Mouse (Mus musculus) Patski (cell line): ENCODE measurements around the gene Kat2b. TPM values are rescaled to one million over a fixed set of nuclear protein-coding genes. Genes with fewer than 3 reads are reported as not detected.
"Not testable (repeated sequence)": the region's sequence is repeated elsewhere in the genome, so short reads cannot be mapped to it uniquely, and the experiment has no call there.

Experiments used
- ATAC-seq: fragments of 100-300 bp; one replicate; pipeline ENCODE4 v1.8.0; 2021
- CTCF ChIA-PET: fragments of 350-600 bp; sonication (Branson Sonifier 250); formaldehyde crosslinking; loops from one replicate; lab custom pipeline; 2022; ENCODE audit warnings: inconsistent platforms; lab: Charles Lee
- POLR2A ChIA-PET: fragments of 350-600 bp; sonication (Branson Sonifier 250); formaldehyde crosslinking; loops from one replicate; lab custom pipeline; 2022; ENCODE audit warnings: antibody characterized with exemption, inconsistent platforms; lab: Charles Lee
- DNase-seq: peaks from one replicate; pipeline ENCODE4 v3.0.0-alpha.2; 2011; ENCODE audit warnings: low read depth, low spot score
- H3K27me3 ChIP-seq: fragments of 371-371 bp; one replicate; pipeline ENCODE4 v1.5.1; 2021
- CTCF ChIP-seq: fragments of 100-300 bp; IDR thresholded peaks from one replicate; pipeline ENCODE4 v1.5.1; 2021
- in situ Hi-C: fragments of 300-500 bp; cut with MboI; formaldehyde crosslinking; loops from 3 replicates; pipeline ENCODE4 v1.11.1; 2018; ENCODE audit warnings: low pct_unique_long_range_greater_than_20kb, mixed read lengths
- polyA plus RNA-seq: library from polyadenylated mRNA; unstranded; gene quantifications from one replicate; pipeline ENCODE4 v1.2.3, GENCODE M21; 2021

Kat2b gene
- polyA plus RNA-seq, 1 experiment from 2014 or later: 53.3 TPM

DNA sequence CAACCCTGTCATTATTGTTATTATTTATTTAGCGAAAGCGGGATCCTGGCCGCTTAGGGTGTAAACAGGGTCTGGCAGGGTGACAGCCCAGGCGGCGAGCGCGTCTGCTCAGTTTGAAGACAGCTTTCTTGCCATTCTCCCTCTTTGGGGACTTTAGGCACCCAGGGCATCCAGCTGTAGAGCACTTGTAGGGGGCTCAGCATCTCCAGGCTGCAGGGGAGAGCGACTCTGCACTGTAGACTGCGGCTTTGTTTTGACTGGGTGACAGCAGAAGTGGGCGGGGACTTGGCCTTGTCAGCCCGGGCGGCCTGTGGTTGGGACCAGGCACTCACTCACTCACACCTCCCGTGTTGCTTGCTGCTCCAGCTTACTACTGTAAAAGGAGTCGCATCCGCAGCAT, 1.5 kb downstream of the Kat2b start:
- POLR2A ChIA-PET: interaction anchor here (1.2 to 1.6 kb wide), 2 partner anchors 19 to 22 kb away, joined by 3 to 9 read pairs; no protein-coding TSS in a partner anchor
- DNase-seq: no peak

DNA sequence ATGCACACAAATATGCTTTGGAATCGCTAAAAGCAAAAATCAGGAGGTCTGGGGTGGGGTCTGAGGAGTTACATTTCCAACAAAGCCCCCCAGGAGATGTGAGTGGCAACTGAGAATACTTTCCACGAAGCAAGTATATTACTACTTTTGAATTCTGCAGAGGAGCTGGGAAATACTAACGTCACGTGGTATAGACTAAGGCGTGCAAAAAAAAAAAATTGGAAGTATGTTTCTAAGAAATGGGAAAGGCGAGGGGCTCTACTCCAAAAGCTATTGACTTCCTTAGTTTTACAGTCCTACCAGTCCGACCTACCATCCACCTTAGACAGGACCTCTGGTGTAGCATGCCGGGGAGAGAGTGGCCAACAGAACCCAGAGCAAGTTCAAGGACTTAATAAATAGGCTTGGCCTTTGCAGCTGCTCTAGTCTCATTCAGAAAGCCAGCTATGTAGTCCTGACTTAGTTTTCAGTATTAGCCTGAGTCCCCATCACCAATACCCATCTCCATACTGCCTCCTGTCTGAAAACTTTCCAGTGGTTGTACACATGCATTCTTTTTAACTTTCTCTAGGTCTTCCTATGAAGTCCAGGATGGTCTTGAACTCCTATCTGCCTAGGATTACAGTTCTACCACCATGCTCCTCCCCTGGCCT, 2.2 kb downstream of the Kat2b start:
- no peak for ATAC-seq
- ChIA-PET CTCF (interaction anchor here (0.9 to 4.1 kb wide), 8 partner anchors 9 to 77 kb away, joined by 3 to 24 read pairs (median 4); no protein-coding TSS in a partner anchor), POLR2A (interaction anchor here (0.5 to 5.3 kb wide), 3 partner anchors 8 to 18 kb away, joined by 3 to 18 read pairs (median 9); no protein-coding TSS in a partner anchor)
- TF ChIP-seq CTCF: no peak
- in situ Hi-C loops: no loop called here
- H3K27me3 ChIP-seq: no peaks in the 10 kb centered on the region
- DNase-seq: no peak

More for the DNA sequence above, 1.5 kb downstream of the Kat2b start:
- no peak for TF ChIP-seq CTCF
- peak; percentile 83 for ATAC-seq
- CTCF ChIA-PET: interaction anchor here (0.9 to 4.1 kb wide), 4 partner anchors 10 to 78 kb away, joined by 3 to 24 read pairs (median 5); no protein-coding TSS in a partner anchor
- in situ Hi-C loops: no loop called here
- H3K27me3 ChIP-seq: no peaks in the 10 kb centered on the region

DNA sequence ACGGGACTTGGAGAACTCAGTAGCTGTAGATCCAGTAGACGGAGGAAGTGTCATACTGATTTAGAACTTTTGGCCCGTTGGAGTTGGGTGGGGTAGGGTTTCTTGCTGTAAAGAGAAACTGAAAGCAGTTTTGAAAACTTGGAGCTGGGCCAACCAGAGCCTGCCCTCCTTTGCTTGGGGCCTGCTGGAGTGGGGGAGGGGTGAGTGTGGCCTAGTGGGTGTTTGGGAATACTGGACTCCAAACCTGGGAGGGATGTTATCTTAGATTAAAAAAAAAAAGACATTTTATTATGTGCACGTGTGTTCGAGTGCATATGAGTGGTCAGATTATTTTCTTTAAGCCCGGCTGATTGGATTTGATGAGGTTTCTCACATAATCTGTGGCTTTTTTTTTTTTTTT, 3.2 kb downstream of the Kat2b start:
- no peak for TF ChIP-seq CTCF
- ATAC-seq: no peak
- H3K27me3 ChIP-seq: no peaks in the 10 kb centered on the region
- no peak for DNase-seq
- in situ Hi-C loops: loop anchor here (5.0 to 10.0 kb wide), 2 partner anchors 67 to 595 kb away; no protein-coding TSS in a partner anchor
- ChIA-PET CTCF (interaction anchor here (0.8 to 4.1 kb wide), 10 partner anchors 8 to 596 kb away, joined by 3 to 24 read pairs (median 4); no protein-coding TSS in a partner anchor), POLR2A (interaction anchor here (0.6 to 5.3 kb wide), 3 partner anchors 17 to 48 kb away, joined by 3 to 18 read pairs (median 6); no protein-coding TSS in a partner anchor)

DNA sequence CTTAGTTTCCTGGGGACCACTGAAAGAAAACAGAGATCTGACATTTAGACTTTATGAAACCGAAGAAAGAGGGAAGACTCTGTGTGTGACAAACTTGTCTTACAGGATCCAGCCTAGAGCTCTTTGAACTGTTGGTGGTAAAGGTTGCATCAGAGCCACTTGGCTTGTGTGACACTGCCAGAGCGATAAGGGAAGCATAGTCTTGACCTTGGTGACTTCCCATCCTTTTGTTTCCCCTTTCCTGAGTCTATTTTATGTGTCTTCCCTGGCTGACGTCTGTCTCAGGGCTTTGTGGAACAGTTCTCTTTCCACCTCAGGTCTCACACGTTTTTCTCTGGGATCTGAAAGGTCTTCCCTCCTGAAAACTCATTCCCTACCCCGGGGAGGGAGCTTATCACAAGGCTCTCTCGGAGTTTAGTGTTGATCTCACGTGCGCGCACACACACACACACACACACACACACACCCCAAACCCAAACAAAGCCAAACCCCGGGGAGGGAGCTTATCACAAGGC, 3.8 kb downstream of the Kat2b start:
- CTCF ChIA-PET: interaction anchor here (0.8 to 4.1 kb wide), 9 partner anchors 8 to 596 kb away, joined by 3 to 24 read pairs (median 4); no protein-coding TSS in a partner anchor
- in situ Hi-C loops: loop anchor here (5.0 to 10.0 kb wide), 2 partner anchors 67 to 594 kb away; no protein-coding TSS in a partner anchor
- ATAC-seq (no peak), DNase-seq (no peak)
- TF ChIP-seq CTCF: no peak
- H3K27me3 ChIP-seq: no peaks in the 10 kb centered on the region
- POLR2A ChIA-PET: interaction anchor here (0.6 to 5.3 kb wide), 4 partner anchors 17 to 48 kb away, joined by 3 to 18 read pairs (median 4); no protein-coding TSS in a partner anchor

DNA sequence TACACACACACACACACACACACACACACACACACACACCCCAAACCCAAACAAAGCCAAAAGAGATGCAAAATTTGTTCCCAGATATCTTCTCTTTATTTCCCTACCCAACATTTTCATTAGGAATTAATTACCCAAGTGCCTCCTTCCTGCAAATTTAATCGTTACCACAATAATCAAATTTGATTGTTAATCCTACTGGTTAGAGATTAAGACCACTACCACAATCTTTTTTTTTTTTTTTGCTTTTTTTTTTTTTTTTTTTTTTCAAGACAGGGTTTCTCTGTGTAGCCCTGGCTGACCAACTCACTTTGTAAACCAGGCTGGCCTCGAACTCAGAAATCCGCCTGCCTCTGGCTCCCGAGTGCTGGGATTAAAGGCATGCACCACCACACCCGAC, 4.3 kb downstream of the Kat2b start:
- ChIA-PET CTCF (interaction anchor here (1.1 to 4.1 kb wide), 4 partner anchors 10 to 16 kb away, joined by 4 to 24 read pairs (median 6); no protein-coding TSS in a partner anchor), POLR2A (interaction anchor here (5.3 kb wide), 1 partner anchor 16 kb away, joined by 18 read pairs; no protein-coding TSS in a partner anchor)
- DNase-seq, ATAC-seq, H3K27me3 ChIP-seq: not testable (repeated sequence)
- in situ Hi-C loops: loop anchor here (5.0 to 10.0 kb wide), 2 partner anchors 66 to 594 kb away; no protein-coding TSS in a partner anchor

DNA sequence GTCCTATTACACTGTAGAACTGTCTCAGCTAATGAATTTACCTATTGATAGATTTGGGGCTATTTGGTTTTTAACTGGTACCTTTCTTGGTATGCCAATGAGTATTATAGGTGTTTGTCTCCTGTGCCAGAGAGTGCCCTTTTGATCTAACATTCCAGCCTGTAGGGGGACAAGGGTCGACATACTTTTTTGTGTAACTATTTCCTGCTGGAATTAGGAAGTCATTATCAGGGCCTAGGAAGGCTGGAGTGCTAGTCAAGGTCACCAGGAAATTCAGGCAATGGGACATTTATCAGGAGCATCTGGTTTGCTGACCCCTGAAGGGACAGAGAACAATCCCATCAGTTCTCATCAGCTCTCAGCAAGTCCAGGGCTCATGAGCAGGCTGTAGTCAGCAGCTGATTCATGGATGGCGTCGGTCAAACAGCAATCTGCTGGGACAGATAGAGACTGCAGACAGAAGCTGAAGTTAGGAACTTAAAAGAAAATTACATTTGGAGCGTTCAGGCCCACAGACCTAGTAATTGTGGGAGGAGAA, 6.4 kb downstream of the Kat2b start:
- no peaks in the 10 kb centered on the region for H3K27me3 ChIP-seq
- no peak for TF ChIP-seq CTCF
- CTCF ChIA-PET: interaction anchor here (1.3 to 1.7 kb wide), 3 partner anchors 10 to 65 kb away, joined by 3 to 4 read pairs (median 3); no protein-coding TSS in a partner anchor
- in situ Hi-C loops: loop anchor here (5.0 to 10.0 kb wide), 2 partner anchors 64 to 592 kb away; no protein-coding TSS in a partner anchor
- DNase-seq: no peak
- POLR2A ChIA-PET: interaction anchor here (0.8 to 5.3 kb wide), 2 partner anchors 11 to 14 kb away, joined by 4 to 18 read pairs; no protein-coding TSS in a partner anchor
- no peak for ATAC-seq

DNA sequence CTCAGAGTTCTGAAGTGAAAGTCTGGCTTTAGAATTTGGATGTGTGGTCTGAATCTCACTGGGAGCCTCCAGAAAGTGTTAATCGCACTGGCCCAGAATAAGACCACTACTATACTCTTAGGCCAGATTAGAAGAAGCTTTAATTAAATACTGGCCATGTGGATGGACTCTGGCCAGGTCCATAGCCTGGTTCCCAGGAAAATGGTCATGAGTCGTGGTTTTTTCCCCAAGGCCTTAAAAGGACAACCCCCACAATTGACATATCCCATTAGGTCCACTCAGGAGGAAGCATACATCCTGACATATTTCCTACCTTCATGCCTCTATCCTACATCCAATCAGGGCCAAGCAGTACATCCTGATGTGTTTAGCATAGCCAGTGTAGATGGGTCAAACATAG, 10.5 kb downstream of the Kat2b start:
- no peaks in the 10 kb centered on the region for H3K27me3 ChIP-seq
- no peak for TF ChIP-seq CTCF
- CTCF ChIA-PET: interaction anchor here (1.5 kb wide), 1 partner anchor 14 kb away, joined by 3 read pairs; no protein-coding TSS in a partner anchor
- DNase-seq (no peak), ATAC-seq (no peak)
- in situ Hi-C loops: loop anchor here (10.0 kb wide), 1 partner anchor 588 kb away; no protein-coding TSS in a partner anchor
- POLR2A ChIA-PET: no interaction called here

DNA sequence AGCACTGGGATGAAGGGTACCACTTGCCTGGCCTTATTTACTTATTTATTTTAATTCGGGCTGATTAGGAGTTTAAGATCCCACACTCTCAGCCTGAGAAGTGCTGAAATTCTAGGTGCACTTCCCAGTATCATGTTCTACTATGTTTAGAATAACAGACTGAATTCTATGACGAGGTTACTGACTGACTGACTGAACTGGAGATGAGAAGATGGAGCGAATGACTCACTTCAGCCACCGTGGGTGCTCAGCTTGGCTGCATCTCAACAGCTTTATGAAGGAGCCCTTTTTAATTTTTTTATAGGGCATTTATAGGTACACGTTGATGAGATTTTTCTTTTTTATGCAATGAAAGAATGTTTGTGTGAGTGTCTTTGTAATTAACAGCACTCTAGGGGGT, 11.1 kb downstream of the Kat2b start:
- CTCF ChIA-PET: interaction anchor here (0.9 to 1.5 kb wide), 3 partner anchors 9 to 15 kb away, joined by 3 to 7 read pairs (median 3); no protein-coding TSS in a partner anchor
- TF ChIP-seq CTCF: no peak
- no peaks in the 10 kb centered on the region for H3K27me3 ChIP-seq
- DNase-seq: no peak
- in situ Hi-C loops: loop anchor here (10.0 kb wide), 1 partner anchor 587 kb away; no protein-coding TSS in a partner anchor
- POLR2A ChIA-PET: no interaction called here
- peak; percentile 71 for ATAC-seq

DNA sequence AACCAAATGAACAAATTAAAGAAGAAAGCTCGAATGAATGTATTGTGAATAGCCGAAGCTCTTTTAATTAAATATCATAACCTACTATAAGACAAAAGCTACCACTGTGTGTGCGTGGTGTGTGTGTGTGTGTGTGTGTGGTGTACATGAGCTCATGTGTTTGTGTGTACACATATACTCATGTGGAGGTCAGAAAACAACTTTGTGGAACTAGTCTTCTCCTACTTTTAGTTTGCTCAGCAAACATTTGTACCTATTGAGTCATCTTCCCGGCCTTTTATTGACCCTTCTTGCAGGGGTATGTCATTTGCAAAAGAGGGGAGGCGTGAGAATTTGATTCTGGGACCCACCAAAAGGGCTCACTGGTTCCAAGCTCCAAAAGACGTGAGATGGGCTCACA, 11.6 kb downstream of the Kat2b start:
- TF ChIP-seq CTCF: no peak
- ChIA-PET CTCF (interaction anchor here (0.9 to 1.5 kb wide), 3 partner anchors 8 to 15 kb away, joined by 3 to 7 read pairs (median 3); no protein-coding TSS in a partner anchor), POLR2A (no interaction called here)
- DNase-seq (no peak), ATAC-seq (no peak)
- no peaks in the 10 kb centered on the region for H3K27me3 ChIP-seq
- in situ Hi-C loops: loop anchor here (10.0 kb wide), 1 partner anchor 587 kb away; no protein-coding TSS in a partner anchor

DNA sequence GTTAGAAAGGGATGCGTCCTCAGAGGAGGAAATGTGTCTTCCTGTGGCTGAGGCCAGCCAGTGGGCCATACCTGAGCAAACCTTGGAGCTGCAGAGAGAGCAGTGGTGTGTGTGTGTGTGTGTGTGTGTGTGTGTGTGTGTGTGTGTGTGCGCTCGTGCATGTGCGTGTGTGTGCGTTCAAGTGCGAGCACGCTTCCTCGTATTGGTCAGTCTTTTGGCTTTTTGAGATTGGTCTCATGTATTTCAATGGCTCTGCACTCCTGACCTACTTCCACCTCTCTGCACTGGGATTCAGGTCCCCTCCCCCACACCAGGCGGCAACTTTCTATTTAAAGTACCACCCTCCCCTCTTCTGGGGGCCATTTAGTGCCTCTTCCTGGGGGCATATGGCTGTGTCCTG, 12.1 kb downstream of the Kat2b start:
- H3K27me3 ChIP-seq: no peaks in the 10 kb centered on the region
- no peak for ATAC-seq
- CTCF ChIA-PET: interaction anchor here (0.9 to 6.3 kb wide), 2 partner anchors 8 to 10 kb away, joined by 3 to 24 read pairs; no protein-coding TSS in a partner anchor
- POLR2A ChIA-PET: no interaction called here
- DNase-seq: no peak
- no peak for TF ChIP-seq CTCF
- in situ Hi-C loops: loop anchor here (10.0 kb wide), 1 partner anchor 586 kb away; no protein-coding TSS in a partner anchor
